Mouse (Mus musculus) cerebellum, adult 2 months (tissue): ENCODE measurements around the gene Pde11a.

Source experiments
- CTCF ChIP-seq: fragments of 200-500 bp; IDR thresholded peaks from 2 replicates; pipeline ENCODE4 v1.5.1; 2011; ENCODE audit warnings: low read depth, mild to moderate bottlenecking, control low read depth, low read length, moderate library complexity, borderline replicate concordance; ENCODE audit not compliant: insufficient read depth
- POLR2A ChIP-seq: fragments of 200-500 bp; IDR thresholded peaks from 2 replicates; pipeline ENCODE4 v1.6.1; 2011; ENCODE audit warnings: low read length, control low read depth, borderline replicate concordance; ENCODE audit not compliant: insufficient read depth

DNA sequence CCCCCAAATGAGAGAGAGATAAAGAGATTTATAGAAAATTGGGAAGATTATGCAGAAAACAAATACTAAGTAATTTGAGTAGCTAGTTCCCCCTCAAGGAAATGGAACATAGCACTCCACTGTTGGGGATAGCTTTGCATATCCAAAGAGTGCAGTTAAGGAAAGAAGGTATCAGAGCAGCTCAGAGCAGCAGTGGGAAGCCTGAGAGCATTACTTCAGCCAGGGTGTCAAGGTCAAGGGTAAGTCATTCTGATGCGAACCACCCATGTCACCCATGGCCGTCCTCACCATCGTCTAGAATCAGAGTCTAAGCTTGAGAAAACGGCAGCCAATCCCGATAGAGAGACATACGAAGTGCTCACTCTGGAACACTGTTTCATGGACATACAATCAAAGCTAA is 211.9 kb downstream of the Pde11a start:
- TF ChIP-seq CTCF, result no peak
- TF ChIP-seq POLR2A, result no peak
